Mouse (Mus musculus) heart, adult 2 months (tissue): ENCODE results near the gene Atp7b. TPM values are rescaled to one million over a fixed set of nuclear protein-coding genes. Genes with fewer than 3 reads are reported as not detected.
A peak's percentile ranks its signal among the peaks of the same experiment; 100 is the strongest.

Experiments
- DNase-seq, 2 experiments: peaks; one replicate each; pipeline ENCODE4 v3.0.0; 2021
- H3K27ac ChIP-seq: fragments of 200-600 bp; 2 replicates; pipeline ENCODE4 v1.8.1; 2022
- H3K27me3 ChIP-seq: fragments of 200-500 bp; 2 replicates; pipeline ENCODE4 v1.6.1; 2012; ENCODE audit warnings: mild to moderate bottlenecking, low read length, inconsistent platforms, mixed read lengths; ENCODE audit not compliant: control insufficient read depth, insufficient read depth
- H3K36me3 ChIP-seq: fragments of 200-500 bp; 2 replicates; pipeline ENCODE4 v1.6.1; 2012; ENCODE audit warnings: low read length, inconsistent platforms; ENCODE audit not compliant: control insufficient read depth, insufficient read depth
- H3K4me1 ChIP-seq: fragments of 200-500 bp; 2 replicates; pipeline ENCODE4 v1.6.1; 2011; ENCODE audit warnings: low read length; ENCODE audit not compliant: control insufficient read depth, insufficient read depth
- H3K4me3 ChIP-seq: fragments of 200-600 bp; 2 replicates; pipeline ENCODE4 v1.8.1; 2022
- H3K79me2 ChIP-seq: fragments of 200-500 bp; replicated peaks from 2 replicates; pipeline ENCODE4 v1.6.1; 2012; ENCODE audit warnings: mild to moderate bottlenecking, inconsistent platforms, low read length, moderate library complexity, mixed read lengths; ENCODE audit not compliant: control insufficient read depth, insufficient read depth
- H3K9ac ChIP-seq: fragments of 200-500 bp; 2 replicates; pipeline ENCODE4 v1.6.1; 2012; ENCODE audit warnings: low read depth, mild to moderate bottlenecking, control low read depth, inconsistent platforms, low read length, mixed read lengths
- CTCF ChIP-seq: fragments of 200-600 bp; IDR thresholded peaks from 2 replicates; pipeline ENCODE4 v1.8.1; 2022; ENCODE audit warnings: antibody characterized with exemption, mild to moderate bottlenecking, moderate library complexity
- EP300 ChIP-seq: fragments of 200-500 bp; IDR thresholded peaks from 2 replicates; pipeline ENCODE4 v1.6.1; 2011; ENCODE audit warnings: low read depth, low read length, control low read depth; ENCODE audit not compliant: insufficient read depth
- POLR2A ChIP-seq: fragments of 200-500 bp; IDR thresholded peaks from 2 replicates; pipeline ENCODE4 v1.6.1; 2011; ENCODE audit warnings: mild to moderate bottlenecking, low read depth, low read length, control low read depth; ENCODE audit not compliant: insufficient read depth
- WGBS: fragments of 180-500 bp; shearing (Covaris S2); methylation state at CpG from one replicate; pipeline ENCODE4 v1.1.7; 2018; 5-methylcytosine and 5-hydroxymethylcytosine counted together
- intact Hi-C: fragments of 180-260 bp; cut with DNase I; formaldehyde crosslinking; loops from one replicate; pipeline ENCODE4 v1.15.1; 2025
- polyA plus RNA-seq: library from polyadenylated mRNA; depleted of rRNA; stranded (reverse); fragments of >200 nt; gene quantifications from 2 replicates; pipeline ENCODE4 v1.2.3, GENCODE M21; 2012
- total RNA-seq, 2 experiments: library from RNA; stranded (reverse); gene quantifications; 2 replicates each; pipeline ENCODE4 v1.2.3; 2021

Atp7b gene
- total and polyA plus RNA-seq, 3 experiments = 0.05 to 0.43 (median 0.07) TPM

GRCm38 (mm10) chr8:22017731-22018130 lies 42.4 kb downstream of the Atp7b start:
- Histone ChIP-seq H3K9ac (no peak overlapping the region), H3K79me2 (no peaks in the 10 kb centered on the region), H3K36me3 (no peaks in the 10 kb centered on the region), H3K27me3 (no peaks in the 10 kb centered on the region), H3K4me1 (no peaks in the 10 kb centered on the region), H3K27ac (no peak overlapping the region), H3K4me3 (no peak overlapping the region)
- intact Hi-C loops = no loop called here
- no peak for TF ChIP-seq EP300
- TF ChIP-seq POLR2A = no peak
- DNase-seq = no peak
- WGBS = 76% methylated on average over 7 of the region's 7 CpGs

- TF ChIP-seq POLR2A (no peak), EP300 (no peak), CTCF (no peak)
- no peak overlapping the region for H3K9ac ChIP-seq
- H3K27me3 ChIP-seq = no peaks in the 10 kb centered on the region
- no peaks in the 10 kb centered on the region for H3K79me2 ChIP-seq
- no peaks in the 10 kb centered on the region for H3K4me1 ChIP-seq
- DNase-seq = no peak
- 73% methylated on average over 24 of the region's 24 CpGs for WGBS
- intact Hi-C loops = no loop called here
- H3K27ac ChIP-seq = no peak overlapping the region
- H3K4me3 ChIP-seq = no peak overlapping the region
- no peaks in the 10 kb centered on the region for H3K36me3 ChIP-seq
Measured at GRCm38 (mm10) chr8:22013034-22013707, 46.9 kb downstream of the Atp7b start.

GRCm38 (mm10) chr8:22009403-22009802 lies 50.7 kb downstream of the Atp7b start:
- 24% methylated on average over 3 of the region's 3 CpGs for WGBS
- no peak for DNase-seq
- intact Hi-C loops = no loop called here
- TF ChIP-seq POLR2A = no peak
- TF ChIP-seq CTCF = no peak
- no peak for TF ChIP-seq EP300
- H3K27me3 ChIP-seq = no peaks in the 10 kb centered on the region
- H3K9ac ChIP-seq = no peak overlapping the region
- H3K4me3 ChIP-seq = no peak overlapping the region
- no peaks in the 10 kb centered on the region for H3K4me1 ChIP-seq
- H3K79me2 ChIP-seq = no peaks in the 10 kb centered on the region
- H3K27ac ChIP-seq = no peak overlapping the region
- no peaks in the 10 kb centered on the region for H3K36me3 ChIP-seq

- Histone ChIP-seq H3K4me1 (no peaks in the 10 kb centered on the region), H3K9ac (no peak overlapping the region), H3K4me3 (no peak overlapping the region), H3K27ac (no peak overlapping the region), H3K36me3 (no peaks in the 10 kb centered on the region), H3K27me3 (no peaks in the 10 kb centered on the region), H3K79me2 (no peaks in the 10 kb centered on the region)
- DNase-seq = peak in 1 of 2 experiments; percentile 4
- TF ChIP-seq POLR2A (no peak), CTCF (no peak), EP300 (no peak)
- intact Hi-C loops = no loop called here
- WGBS = 79% methylated on average over 6 of the region's 6 CpGs
Measured at GRCm38 (mm10) chr8:22006423-22006822, 53.7 kb downstream of the Atp7b start.

GRCm38 (mm10) chr8:22004750-22005522 lies 55.2 kb downstream of the Atp7b start:
- 70% methylated on average over 14 of the region's 14 CpGs for WGBS
- H3K36me3 ChIP-seq = no peaks in the 10 kb centered on the region
- H3K79me2 ChIP-seq = no peaks in the 10 kb centered on the region
- no peaks in the 10 kb centered on the region for H3K27me3 ChIP-seq
- H3K4me3 ChIP-seq = no peak overlapping the region
- H3K27ac ChIP-seq = no peak overlapping the region
- DNase-seq = no peak
- no peak overlapping the region for H3K9ac ChIP-seq
- intact Hi-C loops = no loop called here
- TF ChIP-seq EP300 = no peak
- TF ChIP-seq POLR2A = no peak
- H3K4me1 ChIP-seq = no peaks in the 10 kb centered on the region

- Histone ChIP-seq H3K9ac (no peak overlapping the region), H3K4me3 (no peak overlapping the region), H3K79me2 (no peaks in the 10 kb centered on the region), H3K27me3 (no peaks in the 10 kb centered on the region), H3K36me3 (no peaks in the 10 kb centered on the region), H3K4me1 (no peaks in the 10 kb centered on the region), H3K27ac (no peak overlapping the region)
- intact Hi-C loops = loop anchor here (10.0 kb wide), 1 partner anchor 380 kb away; no protein-coding TSS in a partner anchor
- DNase-seq = no peak
- no peak for TF ChIP-seq CTCF
- WGBS = 42% methylated on average over 3 of the region's 3 CpGs
Measured at GRCm38 (mm10) chr8:21995181-21995580, 64.9 kb downstream of the Atp7b start.
